In genomic region chr5:34582314-34582675, GRCm38 (mm10) we compare ENCODE assay signal across 9 mouse cellular contexts. TPM values are rescaled to one million over a fixed set of nuclear protein-coding genes. Genes with fewer than 3 reads are reported as not detected.
A peak's percentile ranks its signal among the peaks of the same experiment; 100 is the strongest.
DNase-seq lines count a peak whose midpoint lies in the region; ATAC-seq lines count a peak whose summit lies in the region.
"Had no signal": no experiment of that assay in that cellular context is flagged by ENCODE, and none has a peak within 500 bp of the region (broad histone marks: within the 10 kb centered on the region; RNA-seq: fewer than 3 reads in every experiment).

No protein-coding gene starts in this region.

- H3K4me2 ChIP-seq in heart, embryonic 14.5 days (ENCODE audit: low read length) = peak overlapping the region; percentile 41
- no peak overlapping the region for H3K4me2 ChIP-seq in hindbrain, embryonic 16.5 days (ENCODE audit: low read length)
- H3K4me2 ChIP-seq: limb, embryonic 13.5 days had no signal

- 0 out of 2 replicates have a peak, but pooled peaks have one; percentile 19 for ATAC-seq in heart, embryonic 14.5 days (ENCODE audit: insufficient number of reproducible peaks, insufficient read depth, low FRiP score, low read depth)
- ATAC-seq in hindbrain, embryonic 16.5 days = no peak

- H3K9me3 ChIP-seq in heart, embryonic 14.5 days (ENCODE audit: control insufficient read depth, low read length) = no peaks in the 10 kb centered on the region
- H3K9me3 ChIP-seq in hindbrain, embryonic 16.5 days (ENCODE audit: control insufficient read depth, low read length) = no peaks in the 10 kb centered on the region

- peak overlapping the region; percentile 63 to 70 for H3K27ac ChIP-seq in heart, embryonic 14.5 days (replicated peaks in 1 of 2; ENCODE audit: control insufficient read depth in 1 of 2, insufficient read depth in 1 of 2, low read depth in 2 of 2, low read length in 2 of 2)
- peak overlapping the region; percentile 54 for H3K27ac ChIP-seq in hindbrain, embryonic 16.5 days (ENCODE audit: low read depth, low read length)
- H3K27ac ChIP-seq: limb, embryonic 13.5 days had no signal

- no peak for DNase-seq in heart, adult 11 months
- DNase-seq in ovary, adult 18-20 months (ENCODE audit: low spot score) = peak; percentile 30
- no peak for DNase-seq in ovary, postnatal 14 days (ENCODE audit: low spot score)
- DNase-seq in adipocyte (ENCODE audit: low spot score) = no peak
- no peak for DNase-seq in cerebellum, postnatal 25 days
- DNase-seq in right cerebral cortex, postnatal 14 days = no peak

- H3K4me1 ChIP-seq in heart, embryonic 14.5 days (ENCODE audit: control insufficient read depth in 2 of 2, insufficient read depth in 2 of 2, low read length in 2 of 2) = peaks cover 13 to 30% of the 10 kb centered on the region in 2 experiments
- peaks cover 5% of the 10 kb centered on the region; the same call in 1 of the 2 replicates for H3K4me1 ChIP-seq in hindbrain, embryonic 16.5 days (ENCODE audit: control insufficient read depth, insufficient read depth, low read depth, low read length)

- WGBS in heart, embryonic 14.5 days = 31% methylated on average over 5 of the region's 5 CpGs
- 81% methylated on average over 5 of the region's 5 CpGs for WGBS in hindbrain, embryonic 16.5 days

- no peaks in the 10 kb centered on the region for H3K36me3 ChIP-seq in heart, embryonic 14.5 days (ENCODE audit: control insufficient read depth, insufficient read depth, low read length)
- H3K36me3 ChIP-seq in hindbrain, embryonic 16.5 days (ENCODE audit: control insufficient read depth, insufficient read depth, low read length) = 0 out of 2 replicates have a peak, but pooled peaks cover 3% of the 10 kb centered on the region

- H3K4me3 ChIP-seq in heart, embryonic 14.5 days (ENCODE audit: control insufficient read depth in 1 of 2, insufficient read depth in 1 of 2, low read depth in 1 of 2, low read length in 2 of 2) = peak overlapping the region in 1 of 2 experiments; percentile 6; a peak in 1 of 4 replicates
- H3K4me3 ChIP-seq in hindbrain, embryonic 16.5 days (ENCODE audit: low read length) = no peak overlapping the region
- H3K4me3 ChIP-seq: limb, embryonic 13.5 days had no signal

- no peaks in the 10 kb centered on the region for H3K27me3 ChIP-seq in heart, embryonic 14.5 days (ENCODE audit: control insufficient read depth, insufficient read depth, low read length)
- no peaks in the 10 kb centered on the region for H3K27me3 ChIP-seq in hindbrain, embryonic 16.5 days (replicated peaks; ENCODE audit: control insufficient read depth, insufficient read depth, low read length)
- H3K27me3 ChIP-seq: limb, embryonic 13.5 days had no signal

- peak overlapping the region; percentile 35; the same call in 1 of the 2 replicates for H3K9ac ChIP-seq in heart, embryonic 14.5 days (ENCODE audit: low read length)
- H3K9ac ChIP-seq in hindbrain, embryonic 16.5 days (ENCODE audit: low read depth, low read length) = no peak overlapping the region
- H3K9ac ChIP-seq: limb, embryonic 13.5 days had no signal

RNA-seq across cellular contexts. Expression of gene Add1, which starts 8.8 kb away (rescaled TPM):
- 151 and 164 TPM in 2 replicates for polyA plus RNA-seq in heart, embryonic 14.5 days (2014; fragmentation: Nextera tagmentation; extraction: Ambion mirVana)
- polyA plus RNA-seq in hindbrain, embryonic 16.5 days (2015; fragmentation: Nextera tagmentation; extraction: Ambion mirVana) = 224 and 241 TPM in 2 replicates

RNA-seq across cellular contexts. Expression of gene Mfsd10, which starts 54.7 kb away (rescaled TPM):
- 68.2 and 75.7 TPM in 2 replicates for polyA plus RNA-seq in heart, embryonic 14.5 days (2014; fragmentation: Nextera tagmentation; extraction: Ambion mirVana)
- 106 and 109 TPM in 2 replicates for polyA plus RNA-seq in hindbrain, embryonic 16.5 days (2015; fragmentation: Nextera tagmentation; extraction: Ambion mirVana)

RNA-seq across cellular contexts. Expression of gene Sh3bp2, which starts 56.7 kb away (rescaled TPM):
- polyA plus RNA-seq in heart, embryonic 14.5 days (2014; fragmentation: Nextera tagmentation; extraction: Ambion mirVana) = 3.5 and 6.8 TPM in 2 replicates
- polyA plus RNA-seq in hindbrain, embryonic 16.5 days (2015; fragmentation: Nextera tagmentation; extraction: Ambion mirVana) = 17.1 and 25.5 TPM in 2 replicates
